Mouse (Mus musculus) neural tube, embryonic 12.5 days (tissue): ENCODE results near the gene Rhov. TPM values are rescaled to one million over a fixed set of nuclear protein-coding genes. Genes with fewer than 3 reads are reported as not detected.

Source experiments
- ATAC-seq: fragments of 200-750 bp; cut with Nextera tagmentation; 2 replicates; pipeline ENCODE4 v1.8.0; 2017; ENCODE audit warnings: low read depth, mild to moderate bottlenecking, moderate TSS enrichment, moderate library complexity; ENCODE audit not compliant: low FRiP score
- H3K27ac ChIP-seq: fragments of 300-500 bp; sonication (generic); 2 replicates; pipeline ENCODE4 v1.5.1; 2016
- H3K27me3 ChIP-seq: fragments of 300-500 bp; sonication (generic); replicated peaks from 2 replicates; pipeline ENCODE4 v1.6.1; 2016; ENCODE audit warnings: mild to moderate bottlenecking
- H3K36me3 ChIP-seq: fragments of 300-500 bp; sonication (generic); 2 replicates; pipeline ENCODE4 v1.6.1; 2016; ENCODE audit warnings: mild to moderate bottlenecking
- H3K4me1 ChIP-seq: fragments of 300-500 bp; sonication (generic); 2 replicates; pipeline ENCODE4 v1.6.1; 2016
- H3K4me2 ChIP-seq: fragments of 300-500 bp; sonication (generic); replicated peaks from 2 replicates; pipeline ENCODE4 v1.6.1; 2016; ENCODE audit warnings: mild to moderate bottlenecking
- H3K4me3 ChIP-seq: fragments of 300-500 bp; sonication (generic); 2 replicates; pipeline ENCODE4 v1.5.1; 2016
- H3K9ac ChIP-seq: fragments of 300-500 bp; sonication (generic); 2 replicates; pipeline ENCODE4 v1.6.1; 2016; ENCODE audit warnings: mild to moderate bottlenecking
- H3K9me3 ChIP-seq: fragments of 300-500 bp; sonication (generic); 2 replicates; pipeline ENCODE4 v1.6.1; 2016; ENCODE audit warnings: mild to moderate bottlenecking
- WGBS: fragments of 180-500 bp; shearing (Covaris S2); methylation state at CpG from one replicate; pipeline ENCODE4 v1.1.7; 2016; 5-methylcytosine and 5-hydroxymethylcytosine counted together
- polyA plus RNA-seq: library from polyadenylated mRNA; unstranded; fragments of >200 nt; fragmentation: Nextera tagmentation; extraction: Ambion mirVana; gene quantifications from 2 replicates; pipeline ENCODE4 v1.2.1, GENCODE M21; 2016

The Rhov gene
- polyA plus RNA-seq, 1 experiment from 2014 or later = 8.4 TPM

DNA sequence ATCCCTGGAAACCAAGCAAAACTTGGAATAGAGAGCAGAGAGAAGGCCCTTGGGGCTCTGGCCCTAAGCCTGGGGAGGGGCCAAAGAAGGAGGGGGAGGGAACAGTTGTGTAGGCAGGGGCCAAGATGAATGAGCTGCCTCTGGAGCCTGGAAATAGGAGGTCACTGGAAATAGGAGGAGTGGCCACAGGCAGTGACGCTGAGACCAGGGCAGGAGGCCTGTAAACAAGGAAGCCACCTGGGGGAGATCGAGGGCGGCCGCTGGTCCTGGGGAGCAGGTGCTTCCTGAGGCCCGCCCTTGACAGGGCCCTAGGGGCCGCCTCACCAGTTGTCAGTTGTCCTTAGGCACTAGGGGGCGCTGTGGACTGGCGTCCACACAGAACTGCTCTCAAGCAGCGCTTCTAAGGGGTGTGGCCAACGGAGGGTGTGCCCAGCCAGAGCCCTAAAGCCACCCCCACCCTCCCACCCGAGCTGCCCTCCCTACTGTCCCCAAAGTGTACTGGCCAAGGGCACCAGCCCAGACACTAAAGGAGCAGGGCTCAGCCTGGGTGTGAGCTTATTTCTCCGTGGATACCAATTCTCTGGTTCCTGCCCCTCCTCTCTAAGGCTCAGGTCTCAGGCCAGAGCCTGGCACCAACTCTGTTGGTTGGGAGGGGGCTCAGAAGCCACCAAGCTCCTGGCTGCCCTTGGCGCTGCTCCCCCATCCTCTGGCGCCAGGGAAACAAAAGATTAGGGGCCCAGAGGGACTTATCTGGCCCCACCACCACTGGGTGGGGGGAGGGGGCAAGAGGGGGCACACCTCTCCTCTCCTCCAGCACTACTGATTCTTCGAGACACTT, 29.1 kb upstream of the Rhov start:
- Histone ChIP-seq H3K4me2 (peak overlapping the region; percentile 34), H3K36me3 (peaks cover 37% of the 10 kb centered on the region), H3K9ac (no peak overlapping the region), H3K4me3 (no peak overlapping the region), H3K27ac (no peak overlapping the region; the same call in 1 of the 2 replicates), H3K4me1 (peaks cover 29% of the 10 kb centered on the region), H3K27me3 (no peaks in the 10 kb centered on the region), H3K9me3 (no peaks in the 10 kb centered on the region)
- peak; percentile 78 for ATAC-seq
- WGBS = 4% methylated on average over 15 of the region's 15 CpGs

GRCm38 (mm10) chr2:119298839-119299238, 27.8 kb upstream of the Rhov start:
- 92% methylated on average over 2 of the region's 2 CpGs for WGBS
- Histone ChIP-seq H3K36me3 (peaks cover 47% of the 10 kb centered on the region), H3K4me2 (no peak overlapping the region), H3K9me3 (no peaks in the 10 kb centered on the region), H3K9ac (no peak overlapping the region), H3K27me3 (no peaks in the 10 kb centered on the region), H3K4me1 (peaks cover 19% of the 10 kb centered on the region), H3K4me3 (no peak overlapping the region), H3K27ac (no peak overlapping the region)
- no peak for ATAC-seq

DNA sequence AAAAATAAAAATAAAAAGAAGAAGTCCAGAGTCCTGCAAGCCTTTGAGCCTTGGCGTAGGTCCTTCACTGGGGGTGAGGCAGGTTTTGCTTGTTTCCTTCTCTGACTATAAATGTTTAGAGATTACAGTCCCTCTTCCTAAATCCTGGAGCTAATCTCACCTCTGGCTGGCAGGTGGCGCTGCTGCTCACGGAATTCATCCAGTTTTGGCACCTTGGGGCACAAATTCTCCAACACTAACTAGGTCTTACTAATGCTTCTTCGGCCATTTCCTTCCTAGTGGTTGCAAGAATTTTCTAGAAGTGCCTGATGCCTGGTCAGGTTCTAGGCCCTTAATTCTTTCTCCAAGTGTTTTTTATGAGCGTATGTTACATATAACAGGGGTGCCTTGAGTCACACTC, 27.3 kb upstream of the Rhov start:
- ATAC-seq = no peak
- Histone ChIP-seq H3K4me2 (no peak overlapping the region), H3K9ac (no peak overlapping the region), H3K27me3 (no peaks in the 10 kb centered on the region), H3K27ac (no peak overlapping the region), H3K36me3 (peaks cover 52% of the 10 kb centered on the region), H3K9me3 (no peaks in the 10 kb centered on the region), H3K4me1 (peaks cover 19% of the 10 kb centered on the region), H3K4me3 (no peak overlapping the region)
- WGBS = 52% methylated on average over 5 of the region's 5 CpGs

GRCm38 (mm10) chr2:119297506-119297905, 26.4 kb upstream of the Rhov start:
- Histone ChIP-seq H3K27me3 (no peaks in the 10 kb centered on the region), H3K4me3 (no peak overlapping the region), H3K4me1 (peaks cover 19% of the 10 kb centered on the region), H3K4me2 (no peak overlapping the region), H3K36me3 (peaks cover 60% of the 10 kb centered on the region), H3K27ac (no peak overlapping the region), H3K9me3 (no peaks in the 10 kb centered on the region), H3K9ac (no peak overlapping the region)
- ATAC-seq = no peak
- 96% methylated on average over 19 of the region's 19 CpGs for WGBS

DNA sequence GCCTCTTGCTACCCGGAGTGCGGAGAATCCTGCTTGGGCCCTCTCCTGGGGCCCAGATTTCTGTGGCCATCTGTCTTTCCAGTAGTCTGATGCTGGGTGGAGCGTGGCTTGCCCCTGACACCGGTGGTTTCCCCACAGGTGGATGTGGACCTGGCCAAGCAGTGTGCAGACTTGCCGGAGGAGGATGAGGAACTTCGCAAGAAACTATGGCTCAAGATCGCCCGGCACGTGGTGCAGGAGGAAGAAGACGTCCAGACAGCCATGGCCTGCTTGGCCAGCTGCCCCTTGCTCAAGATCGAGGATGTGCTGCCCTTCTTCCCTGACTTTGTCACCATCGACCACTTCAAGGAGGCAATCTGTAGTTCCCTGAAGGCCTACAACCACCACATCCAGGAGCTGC, 25.7 kb upstream of the Rhov start:
- WGBS = 95% methylated on average over 12 of the region's 12 CpGs
- H3K9ac ChIP-seq = no peak overlapping the region
- H3K27ac ChIP-seq = no peak overlapping the region
- H3K4me3 ChIP-seq = no peak overlapping the region
- no peaks in the 10 kb centered on the region for H3K9me3 ChIP-seq
- H3K4me2 ChIP-seq = no peak overlapping the region
- H3K4me1 ChIP-seq = peaks cover 19% of the 10 kb centered on the region
- peaks cover 65% of the 10 kb centered on the region for H3K36me3 ChIP-seq
- no peaks in the 10 kb centered on the region for H3K27me3 ChIP-seq
- ATAC-seq = no peak

DNA sequence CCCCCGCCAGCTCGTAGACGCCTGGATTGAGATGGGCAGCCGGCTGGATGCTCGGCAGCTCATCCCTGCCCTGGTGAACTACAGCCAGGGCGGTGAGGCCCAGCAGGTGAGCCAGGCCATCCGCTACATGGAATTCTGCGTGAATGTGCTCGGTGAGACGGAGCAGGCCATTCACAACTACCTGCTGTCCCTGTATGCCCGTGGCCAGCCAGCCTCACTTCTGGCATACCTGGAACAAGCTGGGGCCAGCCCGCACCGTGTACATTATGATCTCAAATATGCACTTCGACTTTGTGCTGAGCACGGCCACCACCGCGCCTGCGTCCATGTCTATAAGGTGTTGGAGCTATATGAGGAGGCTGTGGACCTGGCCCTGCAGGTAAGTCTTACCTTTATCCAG, 23.3 kb upstream of the Rhov start:
- no peak overlapping the region for H3K27ac ChIP-seq
- H3K4me3 ChIP-seq = no peak overlapping the region
- peaks cover 8% of the 10 kb centered on the region for H3K4me1 ChIP-seq
- H3K27me3 ChIP-seq = no peaks in the 10 kb centered on the region
- no peak overlapping the region for H3K9ac ChIP-seq
- peaks cover 72% of the 10 kb centered on the region for H3K36me3 ChIP-seq
- ATAC-seq = no peak
- H3K9me3 ChIP-seq = no peaks in the 10 kb centered on the region
- WGBS = 96% methylated on average over 18 of the region's 18 CpGs
- H3K4me2 ChIP-seq = no peak overlapping the region

DNA sequence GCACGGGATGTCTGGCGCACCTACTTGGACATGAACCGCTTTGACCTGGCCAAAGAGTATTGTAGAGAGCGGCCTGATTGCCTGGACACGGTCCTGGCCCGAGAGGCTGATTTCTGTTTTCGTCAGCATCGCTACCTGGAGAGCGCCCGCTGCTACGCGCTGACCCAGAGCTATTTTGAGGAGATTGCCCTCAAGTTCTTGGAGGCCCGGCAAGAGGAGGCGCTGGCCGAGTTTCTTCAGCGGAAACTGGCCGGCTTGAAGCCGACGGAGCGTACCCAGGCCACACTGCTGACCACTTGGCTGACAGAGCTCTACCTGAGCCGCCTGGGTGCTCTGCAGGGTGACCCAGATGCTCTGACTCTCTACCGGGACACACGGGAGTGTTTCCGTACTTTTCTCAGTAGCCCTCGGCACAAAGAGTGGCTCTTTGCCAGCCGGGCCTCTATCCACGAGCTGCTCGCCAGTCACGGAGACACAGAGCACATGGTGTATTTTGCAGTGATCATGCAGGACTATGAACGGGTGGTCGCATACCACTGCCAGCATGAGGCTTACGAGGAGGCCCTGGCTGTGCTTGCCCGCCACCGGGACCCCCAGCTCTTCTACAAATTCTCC, 22.8 kb upstream of the Rhov start:
- H3K4me2 ChIP-seq = no peak overlapping the region
- H3K4me3 ChIP-seq = no peak overlapping the region
- 94% methylated on average over 34 of the region's 34 CpGs for WGBS
- H3K4me1 ChIP-seq = peaks cover 12% of the 10 kb centered on the region
- no peak overlapping the region for H3K27ac ChIP-seq
- H3K27me3 ChIP-seq = no peaks in the 10 kb centered on the region
- no peak for ATAC-seq
- peaks cover 66% of the 10 kb centered on the region for H3K36me3 ChIP-seq
- no peaks in the 10 kb centered on the region for H3K9me3 ChIP-seq
- no peak overlapping the region for H3K9ac ChIP-seq

- no peak overlapping the region for H3K27ac ChIP-seq
- 96% methylated on average over 17 of the region's 17 CpGs for WGBS
- no peak for ATAC-seq
- no peaks in the 10 kb centered on the region for H3K27me3 ChIP-seq
- no peaks in the 10 kb centered on the region for H3K9me3 ChIP-seq
- peaks cover 61% of the 10 kb centered on the region for H3K36me3 ChIP-seq
- H3K4me1 ChIP-seq = peaks cover 12% of the 10 kb centered on the region
- H3K4me3 ChIP-seq = no peak overlapping the region
- H3K4me2 ChIP-seq = no peak overlapping the region
- no peak overlapping the region for H3K9ac ChIP-seq
These were observed 22.2 kb upstream of the Rhov start for GRCm38 (mm10) chr2:119293311-119293710.

GRCm38 (mm10) chr2:119292852-119293251, 21.8 kb upstream of the Rhov start:
- ATAC-seq = no peak
- H3K36me3 ChIP-seq = peaks cover 59% of the 10 kb centered on the region
- H3K9ac ChIP-seq = no peak overlapping the region
- H3K27me3 ChIP-seq = no peaks in the 10 kb centered on the region
- no peaks in the 10 kb centered on the region for H3K9me3 ChIP-seq
- H3K27ac ChIP-seq = no peak overlapping the region
- no peak overlapping the region for H3K4me3 ChIP-seq
- 92% methylated on average over 17 of the region's 17 CpGs for WGBS
- peaks cover 12% of the 10 kb centered on the region for H3K4me1 ChIP-seq
- H3K4me2 ChIP-seq = no peak overlapping the region

- Histone ChIP-seq H3K27ac (no peak overlapping the region), H3K4me3 (no peak overlapping the region), H3K27me3 (no peaks in the 10 kb centered on the region), H3K4me2 (no peak overlapping the region), H3K4me1 (peaks cover 12% of the 10 kb centered on the region), H3K9me3 (no peaks in the 10 kb centered on the region), H3K9ac (no peak overlapping the region), H3K36me3 (peaks cover 53% of the 10 kb centered on the region)
- 92% methylated on average over 5 of the region's 5 CpGs for WGBS
- no peak for ATAC-seq
These were observed 21.2 kb upstream of the Rhov start for GRCm38 (mm10) chr2:119292281-119292680.

- 4% methylated on average over 11 of the region's 11 CpGs for WGBS
- Histone ChIP-seq H3K4me2 (peak overlapping the region; percentile 63), H3K27ac (no peak overlapping the region), H3K4me3 (peak overlapping the region; percentile 59), H3K4me1 (peaks cover 12% of the 10 kb centered on the region), H3K9ac (peak overlapping the region; percentile 74), H3K27me3 (no peaks in the 10 kb centered on the region), H3K9me3 (no peaks in the 10 kb centered on the region), H3K36me3 (peaks cover 30% of the 10 kb centered on the region)
- peak; percentile 30; the same call in 1 of the 2 replicates for ATAC-seq
These were observed 17.9 kb upstream of the Rhov start for GRCm38 (mm10) chr2:119289014-119289416.

DNA sequence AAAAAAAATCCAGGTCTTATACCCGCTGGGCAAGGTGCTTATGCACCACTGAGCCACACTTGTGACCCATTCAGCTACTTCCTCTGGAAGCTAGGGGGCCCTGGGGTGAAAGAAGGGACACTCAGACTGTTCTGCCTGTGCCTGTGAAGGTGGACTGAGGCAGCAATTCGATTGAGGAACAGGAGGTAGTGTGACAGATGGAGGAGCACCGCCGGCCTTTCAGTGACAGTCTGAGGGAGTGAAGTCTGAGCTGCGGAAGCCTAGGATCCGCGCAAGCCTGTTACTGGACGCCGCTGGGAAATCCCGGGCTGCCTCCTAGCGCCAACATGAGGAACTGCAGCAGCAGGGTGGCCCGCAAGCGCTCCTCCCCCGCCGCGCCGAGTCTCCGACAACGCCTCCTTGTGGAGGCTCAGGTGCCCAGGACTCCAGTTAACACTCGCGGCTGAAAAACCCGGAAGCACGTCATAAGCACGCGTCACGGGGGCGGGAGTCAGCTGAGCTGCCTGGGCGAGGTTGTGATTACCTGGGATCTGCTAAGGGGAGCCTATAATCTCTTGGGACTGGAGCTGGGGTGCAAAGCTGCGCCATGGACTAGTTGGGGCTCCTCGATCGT, 17.3 kb upstream of the Rhov start, which contains the start of gene Vps18:
Vps18 (plus strand) TSS at position 471 of the 613 bp plus-strand sequence.
- H3K27ac ChIP-seq = no peak within 1 kb of the TSS
- H3K36me3 ChIP-seq = peaks cover 23% of the 10 kb centered on the region
- peak within 1 kb of the TSS; percentile 74 for H3K9ac ChIP-seq
- peak within 1 kb of the TSS; percentile 59 for H3K4me3 ChIP-seq
- peaks cover 12% of the 10 kb centered on the region for H3K4me1 ChIP-seq
- 1% methylated on average over 31 of the region's 31 CpGs for WGBS
- H3K9me3 ChIP-seq = no peaks in the 10 kb centered on the region
- H3K27me3 ChIP-seq = no peaks in the 10 kb centered on the region
- H3K4me2 ChIP-seq = peak within 1 kb of the TSS; percentile 63
- ATAC-seq = peak; percentile 96
